Mouse (Mus musculus) cerebellum, adult 9-10 months (tissue): ENCODE measurements at regions not wholly inside any gene's neighbourhood (a gene's known extent, or its start where the extent isn't known, plus 50 kb on each side); places are given as distances from the start of the nearest gene placed in this dataset.
A peak's percentile ranks its signal among the peaks of the same experiment; 100 is the strongest.

Experiments
- DNase-seq: peaks from one replicate; pipeline ENCODE4 v3.0.0; 2022

DNA sequence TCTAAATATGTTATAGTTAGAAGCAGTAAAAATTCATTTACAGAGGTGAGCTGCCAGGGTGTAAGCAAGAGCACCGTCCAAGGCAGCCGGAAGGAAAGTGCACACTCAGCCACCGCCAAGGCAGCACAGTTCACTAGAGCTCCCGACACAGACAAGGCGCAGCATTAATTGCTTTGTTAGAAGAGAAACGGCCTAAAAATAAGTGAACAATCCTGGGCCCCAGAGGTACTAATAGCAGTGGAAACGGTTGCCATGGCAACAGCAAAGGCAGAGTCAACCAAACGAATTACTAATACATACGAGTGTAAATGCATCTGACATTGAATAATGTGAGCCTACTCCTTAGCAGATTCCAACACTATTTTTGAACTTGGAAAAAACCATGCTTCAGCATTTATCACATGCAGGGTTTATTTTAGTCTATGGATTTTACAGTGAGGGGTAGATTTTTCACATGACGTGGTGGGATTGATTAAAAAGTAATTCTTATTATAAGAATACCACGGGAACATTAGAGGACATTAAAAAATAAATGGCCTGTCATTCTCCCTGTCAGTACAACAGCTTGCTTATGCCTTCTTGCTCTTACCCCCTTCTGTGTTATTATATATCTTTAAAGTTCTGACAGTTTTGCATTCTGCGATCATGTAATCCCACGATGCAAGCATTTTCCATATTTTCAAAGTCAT is 62.5 kb downstream of the Cavin4 start:
- no peak for DNase-seq

GRCm38 (mm10) chr4:48726349-48726835 is 63.1 kb downstream of the Cavin4 start:
- no peak for DNase-seq

GRCm38 (mm10) chr4:48734854-48735564 is 71.7 kb downstream of the Cavin4 start:
- no peak for DNase-seq

DNA sequence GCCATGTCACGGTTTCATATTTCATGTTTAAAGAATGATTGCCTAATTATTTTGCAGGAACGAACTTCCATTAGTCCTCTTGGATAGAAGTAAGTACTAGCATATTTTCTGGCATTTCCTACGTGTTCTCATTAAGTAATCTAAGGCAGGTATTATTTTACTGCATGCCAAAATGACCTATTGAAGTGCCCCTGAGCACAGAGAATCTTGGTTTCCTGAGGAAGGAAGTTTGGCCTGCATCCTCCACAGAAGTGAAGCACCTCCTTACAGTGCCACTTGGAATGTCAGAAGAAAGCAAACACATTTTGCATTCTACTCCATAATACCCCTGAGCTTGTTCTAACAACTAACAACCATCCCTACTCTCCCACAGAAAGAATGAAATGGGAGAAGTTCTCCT is 82.9 kb downstream of the Cavin4 start:
- DNase-seq, result no peak

DNA sequence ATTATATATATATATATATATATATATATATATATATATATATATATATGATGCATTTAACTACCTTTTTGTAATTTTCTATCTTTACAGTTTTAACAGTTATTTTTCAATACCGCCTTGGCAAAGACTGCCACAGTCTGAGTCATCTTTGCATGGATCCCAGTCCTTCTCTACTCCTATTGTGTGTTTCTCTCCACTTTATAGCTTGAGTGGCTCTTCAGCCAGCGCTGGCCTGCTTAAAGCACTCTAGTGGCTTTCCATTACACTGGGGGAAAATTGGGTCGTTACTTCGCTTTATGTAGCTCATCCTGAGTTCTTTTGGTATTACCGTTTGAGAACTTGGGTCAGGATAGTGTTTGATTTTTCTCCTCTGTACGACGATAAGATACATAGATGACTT is 86.3 kb downstream of the Cavin4 start:
- no peak for DNase-seq

- no peak for DNase-seq
Measured at GRCm38 (mm10) chr4:48750087-48750486, 86.8 kb downstream of the Cavin4 start.

DNA sequence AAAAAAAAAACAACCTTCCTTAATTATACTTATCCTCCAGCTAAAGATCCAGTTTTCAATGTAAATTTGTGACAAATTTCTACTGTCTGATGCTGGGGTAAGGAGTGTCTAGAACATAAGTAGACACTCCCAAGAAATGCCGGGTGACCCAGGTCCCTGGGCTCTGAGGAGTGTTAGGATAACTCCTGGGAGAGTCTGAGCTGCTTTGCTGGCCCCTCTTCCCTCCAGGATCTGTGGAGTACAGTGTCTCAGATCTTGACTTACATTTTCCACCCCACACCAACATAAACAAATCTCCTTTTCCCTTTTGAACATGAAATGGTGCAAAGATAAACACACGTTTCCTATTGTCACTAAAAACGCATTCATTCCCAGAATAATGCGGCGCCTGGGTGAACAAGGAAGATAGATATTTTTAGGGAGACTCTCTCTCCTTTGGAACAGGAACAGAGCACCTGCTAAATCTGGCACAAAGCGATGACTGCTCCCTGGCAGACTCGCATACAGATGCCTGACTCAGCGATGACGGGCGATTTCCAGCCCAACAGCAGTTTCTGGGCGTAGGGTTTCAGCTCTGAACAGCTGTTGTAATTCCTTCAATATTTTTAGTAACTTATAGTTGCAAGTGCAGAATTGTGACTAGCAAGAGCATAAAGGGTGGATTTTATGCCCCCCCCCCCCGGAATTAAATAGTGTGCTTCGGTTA is 91.3 kb downstream of the Cavin4 start:
- peak; percentile 8 for DNase-seq

GRCm38 (mm10) chr4:48760625-48761024 is 97.3 kb downstream of the Cavin4 start:
- DNase-seq, result no peak

- DNase-seq, result no peak
Measured at GRCm38 (mm10) chr4:48766458-48766857, 103.1 kb downstream of the Cavin4 start.

DNA sequence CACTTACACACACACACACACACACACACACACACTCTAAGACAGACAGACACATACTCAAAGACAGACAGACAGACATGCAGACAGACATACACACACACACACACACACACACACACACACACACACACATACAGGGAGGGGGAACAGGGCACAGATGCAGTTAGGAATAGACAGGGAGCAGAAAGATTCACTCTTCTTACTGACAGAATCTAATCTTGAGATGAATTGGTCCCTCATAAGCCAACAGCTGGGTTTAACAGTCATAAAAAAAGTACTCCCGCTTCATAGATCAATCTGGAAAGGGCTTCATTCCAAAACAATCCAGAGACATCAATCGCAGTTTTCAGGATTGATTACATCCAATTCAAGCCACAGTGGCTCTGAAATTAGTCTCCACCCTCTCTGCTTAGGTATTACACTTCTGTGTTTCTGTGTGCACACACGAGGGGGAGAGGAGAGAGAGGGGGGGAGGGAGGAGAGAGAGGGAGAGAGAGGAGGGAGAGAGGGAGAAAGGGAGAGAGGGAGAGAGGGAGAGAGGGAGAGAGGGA is 107.2 kb downstream of the Cavin4 start:
- DNase-seq, result no peak

GRCm38 (mm10) chr4:48770954-48771665 is 107.8 kb downstream of the Cavin4 start:
- DNase-seq, result peak; percentile 34

DNA sequence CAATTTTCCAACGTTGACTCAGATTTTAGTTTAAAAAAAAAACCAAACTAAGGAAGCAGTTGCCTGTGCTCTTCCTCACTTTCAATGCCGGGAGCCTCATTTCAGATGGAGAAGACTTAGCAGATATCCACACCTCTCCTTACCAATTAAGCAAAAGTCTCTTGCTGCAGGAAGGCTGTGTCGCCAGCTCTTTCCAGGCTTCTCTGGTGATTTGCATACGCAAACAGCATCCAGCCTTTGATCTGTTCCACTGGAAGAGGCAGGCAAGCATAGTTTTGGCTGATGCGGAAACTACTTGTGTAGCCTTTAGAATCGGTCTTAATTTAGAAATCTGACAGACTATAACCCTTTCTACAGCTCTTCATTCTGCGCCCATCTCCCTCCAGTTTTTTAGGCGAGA is 108.5 kb downstream of the Cavin4 start:
- no peak for DNase-seq

DNA sequence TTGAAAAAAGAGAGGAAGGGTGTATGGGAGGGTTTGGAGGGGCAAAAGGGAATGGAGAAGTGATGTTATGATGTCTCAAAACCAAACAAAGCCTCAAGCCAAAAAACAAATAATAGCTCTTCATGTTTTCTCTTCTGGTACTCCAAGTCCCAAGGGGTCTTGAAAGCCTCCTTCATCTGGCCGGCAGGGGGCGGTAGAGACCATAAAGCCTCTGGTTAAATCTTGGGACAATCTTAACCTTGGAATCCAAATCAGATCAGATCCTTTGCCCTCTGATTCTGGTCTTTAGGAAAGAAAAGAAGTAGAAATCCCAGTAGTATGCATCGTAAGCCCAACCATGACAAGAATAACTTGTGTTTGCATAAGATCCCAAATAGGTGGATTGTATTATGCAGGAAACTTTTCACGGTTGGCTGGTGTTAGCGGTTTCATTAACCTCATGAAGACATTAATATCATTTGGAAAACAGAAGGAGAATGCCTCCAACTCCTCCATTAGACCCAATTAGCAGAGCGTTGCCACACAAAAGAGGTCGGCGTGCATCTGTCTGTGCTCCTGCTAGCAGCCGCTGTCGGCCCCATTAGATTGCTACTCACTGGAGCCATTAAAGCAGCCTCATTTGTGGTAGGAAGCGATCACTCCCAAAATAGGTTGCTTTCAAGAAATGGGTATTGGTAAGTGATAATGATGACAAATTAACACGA is 116.0 kb downstream of the Cavin4 start:
- DNase-seq, result peak; percentile 57

GRCm38 (mm10) chr4:48779955-48780354 is 116.6 kb downstream of the Cavin4 start:
- no peak for DNase-seq

DNA sequence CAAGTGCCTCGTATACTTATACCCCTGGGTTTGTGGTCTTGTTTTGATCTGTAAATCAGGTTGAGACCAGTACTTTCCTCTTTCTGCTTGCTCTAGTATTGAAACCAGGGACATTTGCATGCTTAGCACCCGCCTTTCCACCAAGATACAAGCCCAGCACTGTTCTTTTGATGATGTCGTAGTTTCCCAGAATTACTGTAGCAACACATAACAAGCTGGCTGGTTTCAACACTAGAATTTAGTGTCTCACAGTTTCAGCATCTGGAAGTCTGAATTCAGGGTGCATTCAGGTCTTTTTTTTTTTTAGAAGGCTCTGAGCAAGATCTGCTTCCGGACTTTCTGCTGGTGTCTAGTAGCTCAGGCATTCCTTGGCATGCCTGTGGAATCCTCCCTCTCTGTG is 117.8 kb downstream of the Cavin4 start:
- no peak for DNase-seq

- DNase-seq, result no peak
Measured at GRCm38 (mm10) chr4:48782686-48783085, 119.4 kb downstream of the Cavin4 start.

- DNase-seq, result no peak
Measured at GRCm38 (mm10) chr4:48791096-48791495, 127.8 kb downstream of the Cavin4 start.

- DNase-seq, result no peak
Measured at GRCm38 (mm10) chr4:48803777-48804176, 140.5 kb downstream of the Cavin4 start.

- DNase-seq, result no peak
Measured at GRCm38 (mm10) chr4:48808571-48808970, 145.3 kb downstream of the Cavin4 start.

DNA sequence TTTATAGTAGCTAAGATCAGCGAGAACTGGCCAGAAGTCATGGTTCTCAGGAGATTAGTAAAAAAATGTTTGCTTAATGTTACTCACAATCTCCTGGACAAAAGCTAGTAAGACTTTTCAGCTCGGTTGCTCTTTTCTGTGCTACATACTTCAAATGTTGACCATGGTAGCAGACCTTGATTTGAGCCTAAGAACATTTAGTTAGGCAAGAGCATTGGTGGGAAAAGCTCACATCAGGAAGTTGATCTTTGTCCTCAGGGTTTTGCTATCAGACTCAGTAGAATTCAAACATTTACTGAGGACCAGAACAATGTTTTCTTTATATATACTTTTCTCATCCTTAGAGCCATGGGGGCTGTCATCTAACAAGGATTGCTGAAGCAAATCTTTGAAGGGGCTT is 170.4 kb downstream of the Cavin4 start:
- no peak for DNase-seq

DNA sequence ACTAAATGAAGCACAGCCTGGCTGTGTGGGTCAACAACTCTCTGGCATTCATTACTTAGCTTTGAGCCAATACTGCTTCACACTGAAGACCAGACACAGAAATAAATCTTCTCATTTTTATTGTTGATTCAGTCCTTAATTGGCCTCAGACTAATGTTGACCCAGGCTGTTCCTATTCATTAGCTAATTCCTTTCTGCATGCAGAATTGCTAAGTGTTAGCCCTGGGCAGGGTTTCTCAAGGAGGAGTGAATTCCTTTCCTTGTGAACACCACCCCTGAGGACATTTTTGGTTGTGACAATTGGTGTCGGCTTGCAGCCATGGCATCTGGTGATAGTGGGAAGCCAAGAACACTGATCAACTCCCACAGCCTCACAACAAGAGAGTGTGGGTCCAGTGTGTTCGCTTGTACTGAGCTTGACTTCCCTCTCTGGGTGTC is 179.5 kb downstream of the Cavin4 start:
- peak; percentile 5 for DNase-seq

GRCm38 (mm10) chr4:48871105-48871504 is 188.0 kb upstream of the Plppr1 start:
- peak; percentile 68 for DNase-seq
